Mouse (Mus musculus): ENCODE measurements around the gene Agbl4. TPM values are rescaled to one million over a fixed set of nuclear protein-coding genes. Genes with fewer than 3 reads are reported as not detected.
"Not testable (repeated sequence)": the region's sequence is repeated elsewhere in the genome, so short reads cannot be mapped to it uniquely, and the experiment has no call there.

Gene Agbl4
- total RNA-seq, 2 experiments from 2014 or later: not detected

GRCm38 (mm10) chr4:111219543-111219942, 822.1 kb downstream of the Agbl4 start:
- DNase-seq; intact Hi-C loops (cut with DNase I; ENCODE audit: low total_unique reads): not testable (repeated sequence)

- DNase-seq: no peak
- intact Hi-C loops (cut with DNase I; ENCODE audit: low total_unique reads): no loop called here
Observed at GRCm38 (mm10) chr4:111233849-111234248, 836.4 kb downstream of the Agbl4 start.

GRCm38 (mm10) chr4:111251917-111252316, 854.5 kb downstream of the Agbl4 start:
- DNase-seq: no peak
- intact Hi-C loops (cut with DNase I; ENCODE audit: low total_unique reads): no loop called here

GRCm38 (mm10) chr4:111255499-111255898, 858.0 kb downstream of the Agbl4 start:
- DNase-seq: no peak
- intact Hi-C loops (cut with DNase I; ENCODE audit: low total_unique reads): no loop called here

- no peak for DNase-seq
- intact Hi-C loops (cut with DNase I; ENCODE audit: low total_unique reads): no loop called here
Observed at GRCm38 (mm10) chr4:111256931-111257330, 859.5 kb downstream of the Agbl4 start.

- no peak for DNase-seq
- intact Hi-C loops (cut with DNase I; ENCODE audit: low total_unique reads): no loop called here
Observed at GRCm38 (mm10) chr4:111280936-111281335, 883.5 kb downstream of the Agbl4 start.

GRCm38 (mm10) chr4:111281836-111282235, 884.4 kb downstream of the Agbl4 start:
- intact Hi-C loops (cut with DNase I; ENCODE audit: low total_unique reads): no loop called here
- DNase-seq: no peak

GRCm38 (mm10) chr4:111284625-111285024, 887.2 kb downstream of the Agbl4 start:
- intact Hi-C loops (cut with DNase I; ENCODE audit: low total_unique reads): no loop called here
- no peak for DNase-seq

GRCm38 (mm10) chr4:111294528-111295241, 897.2 kb downstream of the Agbl4 start:
- no peak for DNase-seq
- intact Hi-C loops (cut with DNase I; ENCODE audit: low total_unique reads): no loop called here

- intact Hi-C loops (cut with DNase I; ENCODE audit: low total_unique reads): no loop called here
- no peak for DNase-seq
Observed at GRCm38 (mm10) chr4:111306518-111306917, 909.1 kb downstream of the Agbl4 start.

GRCm38 (mm10) chr4:111307166-111307565, 909.7 kb downstream of the Agbl4 start:
- intact Hi-C loops (cut with DNase I; ENCODE audit: low total_unique reads): no loop called here
- no peak for DNase-seq

GRCm38 (mm10) chr4:111307633-111308032, 910.2 kb downstream of the Agbl4 start:
- no peak for DNase-seq
- intact Hi-C loops (cut with DNase I; ENCODE audit: low total_unique reads): no loop called here

GRCm38 (mm10) chr4:111308572-111309288, 911.3 kb downstream of the Agbl4 start:
- intact Hi-C loops (cut with DNase I; ENCODE audit: low total_unique reads): no loop called here
- DNase-seq: no peak

- no peak for DNase-seq
Observed at GRCm38 (mm10) chr4:111327094-111327493, 929.6 kb downstream of the Agbl4 start.

GRCm38 (mm10) chr4:111327760-111328373, 930.4 kb downstream of the Agbl4 start:
- intact Hi-C loops (cut with DNase I; ENCODE audit: low total_unique reads): no loop called here
- DNase-seq: no peak

More at GRCm38 (mm10) chr4:111327094-111327493, 929.6 kb downstream of the Agbl4 start:
- intact Hi-C loops (cut with DNase I; ENCODE audit: low total_unique reads): no loop called here

GRCm38 (mm10) chr4:111329501-111329900, 932.0 kb downstream of the Agbl4 start:
- intact Hi-C loops (cut with DNase I; ENCODE audit: low total_unique reads): no loop called here
- no peak for DNase-seq

GRCm38 (mm10) chr4:111332864-111333263, 935.4 kb downstream of the Agbl4 start:
- no peak for DNase-seq
- intact Hi-C loops (cut with DNase I; ENCODE audit: low total_unique reads): loop anchor here (10.0 kb wide), 1 partner anchor 292 kb away; no protein-coding TSS in a partner anchor

GRCm38 (mm10) chr4:111349965-111350364, 952.5 kb downstream of the Agbl4 start:
- no peak for DNase-seq
- intact Hi-C loops (cut with DNase I; ENCODE audit: low total_unique reads): no loop called here

GRCm38 (mm10) chr4:111350615-111351525, 953.4 kb downstream of the Agbl4 start:
- intact Hi-C loops (cut with DNase I; ENCODE audit: low total_unique reads): no loop called here

More at GRCm38 (mm10) chr4:111350615-111351525, 953.4 kb downstream of the Agbl4 start:
- no peak for DNase-seq

Measured in gastrocnemius, postnatal 14 days (tissue).